Mouse (Mus musculus): ENCODE data around the gene Wipf2. TPM values are rescaled to one million over a fixed set of nuclear protein-coding genes. Genes with fewer than 3 reads are reported as not detected.

Wipf2 gene
- total RNA-seq, 2 experiments from 2014 or later = 57.2 to 61.4 TPM

DNA sequence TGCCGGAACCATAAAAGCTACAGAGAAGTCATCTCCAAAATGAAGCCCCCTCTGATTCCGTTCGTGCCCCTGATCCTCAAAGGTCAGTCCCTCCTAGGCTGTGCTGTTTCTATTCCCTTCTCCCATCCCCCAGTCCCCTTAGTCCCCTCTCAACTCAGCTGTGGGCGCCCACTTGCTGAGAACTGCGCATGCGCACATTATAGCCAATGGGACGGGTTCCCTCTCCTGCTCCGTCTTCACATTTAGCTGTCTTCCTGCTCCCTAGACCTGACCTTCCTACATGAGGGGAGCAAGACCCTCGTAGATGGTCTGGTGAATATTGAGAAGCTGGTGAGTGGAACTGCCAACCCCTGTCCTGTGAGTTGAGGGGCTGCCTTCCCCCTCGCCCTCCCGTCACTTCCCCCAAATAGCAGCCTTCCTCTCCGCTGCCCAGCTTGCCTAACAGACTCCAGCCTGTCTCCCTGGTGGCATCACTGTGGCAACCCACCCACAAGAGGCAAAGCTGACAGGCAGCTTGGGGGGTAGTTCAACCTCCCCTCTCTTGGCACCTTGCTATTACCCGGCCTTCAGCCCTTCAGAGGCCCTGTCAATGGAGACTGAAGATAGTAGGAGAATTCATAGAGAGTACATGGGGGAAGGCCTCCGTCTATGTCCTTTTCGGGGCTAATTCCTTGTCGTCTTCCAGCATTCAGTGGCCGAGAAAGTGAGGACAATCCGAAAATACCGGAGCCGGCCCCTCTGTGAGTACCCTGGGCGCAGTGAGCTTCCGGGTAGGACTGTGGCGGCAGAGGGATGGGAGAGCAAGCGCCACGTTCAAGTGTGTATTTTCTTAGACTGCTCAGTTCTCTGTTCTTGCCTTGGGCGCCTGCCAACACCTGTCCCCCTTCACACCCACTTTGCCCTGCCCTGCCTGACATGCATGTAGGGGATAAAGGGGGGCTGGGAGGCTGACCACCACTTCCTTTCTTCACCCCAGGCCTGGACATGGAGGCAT is 13.0 kb upstream of the Wipf2 start:
- DNase-seq (ENCODE audit: extremely low spot score in 1 of 2, low spot score in 1 of 2) = no peak

DNA sequence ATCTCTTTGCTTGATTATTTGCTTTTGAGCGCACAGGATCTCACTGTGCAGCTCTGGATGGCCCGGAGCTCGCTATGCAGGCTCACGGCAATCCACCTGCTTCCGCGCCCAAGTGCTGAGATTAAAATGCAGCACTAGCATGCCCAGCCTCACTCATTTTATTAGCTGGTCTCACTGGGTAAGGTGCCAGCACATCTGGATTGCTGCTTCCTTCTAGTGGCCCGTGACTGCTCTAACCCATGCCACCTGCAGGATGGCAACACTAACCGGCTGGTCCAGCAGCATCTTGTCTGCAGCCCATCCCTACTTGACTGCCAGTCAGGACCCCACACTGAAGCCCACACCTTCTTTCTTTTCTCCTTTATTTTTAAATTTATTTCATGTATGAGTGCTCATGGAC is 9.3 kb upstream of the Wipf2 start:
- no peak for DNase-seq (ENCODE audit: extremely low spot score in 1 of 2, low spot score in 1 of 2)

GRCm38 (mm10) chr11:98854659-98855058 is 8.8 kb upstream of the Wipf2 start:
- DNase-seq (ENCODE audit: extremely low spot score in 1 of 2, low spot score in 1 of 2) = no peak

DNA sequence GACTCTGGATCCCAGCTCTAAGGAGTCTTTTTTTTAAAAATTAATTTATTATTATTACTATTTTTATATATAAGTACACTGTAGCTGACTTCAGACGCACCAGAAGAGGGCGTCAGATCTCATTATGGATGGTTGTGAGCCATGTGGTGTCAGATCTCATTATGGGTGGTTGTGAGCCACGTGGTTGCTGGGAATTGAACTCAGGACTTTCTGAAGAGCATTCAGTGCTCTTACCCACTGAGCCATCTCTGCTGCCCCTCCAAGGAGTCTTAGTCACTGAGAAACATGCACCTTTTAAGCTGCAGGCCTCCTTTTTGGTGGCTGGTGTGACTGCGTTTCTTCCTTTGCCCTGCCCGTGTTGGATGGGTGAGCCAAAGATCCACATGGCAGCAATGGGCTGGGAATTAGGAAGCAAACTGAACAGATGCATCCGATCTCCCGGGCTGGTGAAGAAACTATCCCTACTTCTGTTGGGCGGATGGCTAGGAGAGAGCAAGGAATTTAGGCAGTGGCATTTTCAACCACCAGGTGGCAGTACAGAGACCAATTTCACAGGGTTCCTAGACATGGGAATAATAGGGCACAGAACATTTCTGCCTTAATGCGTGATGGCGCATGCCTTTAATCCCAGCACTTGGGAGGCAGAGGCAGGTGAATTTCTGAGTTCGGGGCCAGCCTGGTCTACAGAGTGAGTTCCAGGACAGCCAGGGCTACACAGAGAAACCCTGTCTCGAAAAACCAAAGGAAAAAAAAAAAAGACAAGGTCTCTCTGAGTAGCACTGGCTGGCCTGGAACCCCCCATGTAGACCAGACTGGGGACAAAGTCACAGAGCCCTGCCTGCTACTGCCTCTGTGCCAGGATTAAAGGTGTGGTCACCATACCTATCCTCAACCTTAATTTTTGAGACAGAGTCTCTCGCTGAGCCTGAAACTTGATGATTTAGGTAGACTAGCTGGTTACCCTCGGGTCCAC is 4.4 kb upstream of the Wipf2 start:
- peak in 1 of 2 experiments; percentile 97 for DNase-seq (ENCODE audit: extremely low spot score in 1 of 2, low spot score in 1 of 2)

GRCm38 (mm10) chr11:98863751-98864429 is 452 bp downstream of the Wipf2 start:
- peak in 1 of 2 experiments; percentile 58 for DNase-seq (ENCODE audit: extremely low spot score in 1 of 2, low spot score in 1 of 2)

GRCm38 (mm10) chr11:98867293-98867692 is 3.9 kb downstream of the Wipf2 start:
- DNase-seq (ENCODE audit: extremely low spot score in 1 of 2, low spot score in 1 of 2) = no peak

GRCm38 (mm10) chr11:98869906-98870305 is 6.5 kb downstream of the Wipf2 start:
- no peak for DNase-seq (ENCODE audit: extremely low spot score in 1 of 2, low spot score in 1 of 2)

DNA sequence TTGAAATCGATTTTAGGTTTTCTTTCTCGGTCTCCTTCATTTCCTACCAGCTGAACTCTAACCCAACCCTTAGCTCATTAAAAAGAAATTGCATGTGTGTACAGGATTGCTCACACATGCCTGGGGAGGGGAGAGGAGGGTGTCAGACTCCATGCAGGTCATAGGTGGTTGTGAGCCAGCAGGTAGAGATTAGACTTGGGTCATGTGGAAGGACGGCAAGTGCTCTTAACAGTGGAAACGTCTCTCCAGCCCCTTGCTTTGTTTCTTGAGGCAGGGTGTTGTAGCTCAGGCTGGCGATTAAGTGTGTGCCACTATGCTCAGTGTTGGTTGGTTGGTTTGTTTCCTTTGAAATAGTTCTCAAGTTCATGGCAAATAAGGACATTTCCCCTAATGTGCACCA is 7.4 kb downstream of the Wipf2 start:
- DNase-seq (ENCODE audit: extremely low spot score in 1 of 2, low spot score in 1 of 2) = no peak

- DNase-seq (ENCODE audit: extremely low spot score in 1 of 2, low spot score in 1 of 2) = no peak
Observed at GRCm38 (mm10) chr11:98871416-98871815, 8.0 kb downstream of the Wipf2 start.

- DNase-seq (ENCODE audit: extremely low spot score in 1 of 2, low spot score in 1 of 2) = no peak
Observed at GRCm38 (mm10) chr11:98872040-98872439, 8.6 kb downstream of the Wipf2 start.

DNA sequence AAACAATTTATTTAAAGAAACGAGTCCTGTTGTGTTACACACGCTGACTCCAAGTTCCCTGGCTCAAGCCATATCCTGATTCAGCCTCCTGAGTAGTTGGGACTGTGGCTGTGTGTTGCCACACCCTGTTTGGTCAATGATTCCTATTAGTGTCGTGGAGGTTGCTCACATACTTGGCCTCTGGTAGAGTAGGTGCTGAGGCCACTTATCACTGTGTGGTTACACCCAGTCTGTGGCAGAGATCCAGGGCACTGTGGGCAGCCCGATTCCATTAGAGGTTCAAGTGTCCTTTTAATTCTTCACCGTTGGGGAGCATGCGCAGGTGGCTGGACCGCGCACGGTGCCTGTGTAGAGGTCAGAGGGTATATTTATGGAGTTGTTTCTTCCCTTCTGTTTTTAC is 10.5 kb downstream of the Wipf2 start:
- DNase-seq (ENCODE audit: extremely low spot score in 1 of 2, low spot score in 1 of 2) = no peak

DNA sequence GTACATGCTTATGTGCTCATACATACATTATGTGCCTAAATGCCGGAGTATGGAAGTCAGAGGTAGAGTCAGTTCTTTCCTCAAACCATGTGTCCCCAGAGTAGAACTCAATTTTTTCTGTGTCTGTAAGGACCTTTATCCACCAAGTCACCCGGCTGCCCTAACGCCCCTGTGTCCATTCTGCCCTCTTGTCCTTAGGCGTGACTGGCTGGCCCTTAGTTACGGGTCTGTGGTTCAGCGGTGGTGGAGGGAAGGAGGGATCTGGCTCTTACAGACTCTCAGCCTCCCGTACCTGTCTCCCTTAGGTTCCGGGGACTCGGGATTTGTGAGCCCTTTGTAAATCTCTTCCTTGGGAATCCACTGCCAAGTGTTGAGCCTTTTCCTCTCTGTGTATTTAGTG is 13.6 kb downstream of the Wipf2 start:
- no peak for DNase-seq (ENCODE audit: extremely low spot score in 1 of 2, low spot score in 1 of 2)

- no peak for DNase-seq (ENCODE audit: extremely low spot score in 1 of 2, low spot score in 1 of 2)
Observed at GRCm38 (mm10) chr11:98887703-98888102, 24.3 kb downstream of the Wipf2 start.

GRCm38 (mm10) chr11:98889077-98889476 is 25.6 kb downstream of the Wipf2 start:
- no peak for DNase-seq (ENCODE audit: extremely low spot score in 1 of 2, low spot score in 1 of 2)

GRCm38 (mm10) chr11:98889977-98890376 is 26.5 kb downstream of the Wipf2 start:
- DNase-seq (ENCODE audit: extremely low spot score in 1 of 2, low spot score in 1 of 2) = no peak

GRCm38 (mm10) chr11:98892426-98892825 is 29.0 kb downstream of the Wipf2 start:
- DNase-seq (ENCODE audit: extremely low spot score in 1 of 2, low spot score in 1 of 2) = no peak

DNA sequence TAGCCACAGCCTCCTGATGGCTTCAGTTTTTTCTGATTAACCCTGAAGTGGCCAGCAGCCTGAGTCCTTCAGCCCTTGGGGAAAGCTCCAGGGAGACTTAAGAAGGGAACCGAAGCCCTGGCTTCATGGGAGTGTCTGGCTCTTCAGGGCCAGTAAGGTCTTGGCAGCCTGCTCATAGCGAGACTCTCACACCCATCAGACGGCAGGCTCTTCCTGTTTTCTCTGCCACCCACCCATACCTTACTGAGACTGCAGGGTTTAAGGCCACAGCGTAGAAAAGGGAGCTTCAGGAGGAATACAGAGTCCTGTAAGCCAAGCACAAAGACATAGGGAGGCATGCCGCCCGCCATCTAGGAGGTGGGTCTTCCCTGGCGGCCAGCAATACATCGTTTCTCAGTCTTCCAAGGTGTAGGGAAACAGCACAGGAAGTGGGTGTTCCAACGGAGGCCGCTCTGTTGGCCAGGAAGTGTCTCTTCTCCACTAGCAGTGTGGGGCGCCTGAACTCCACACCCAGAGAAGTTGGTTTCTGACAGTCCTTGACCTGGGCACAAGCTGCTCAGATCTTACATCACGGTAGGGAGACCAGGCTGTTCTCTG is 37.2 kb downstream of the Wipf2 start:
- DNase-seq (ENCODE audit: extremely low spot score in 1 of 2, low spot score in 1 of 2) = no peak

DNA sequence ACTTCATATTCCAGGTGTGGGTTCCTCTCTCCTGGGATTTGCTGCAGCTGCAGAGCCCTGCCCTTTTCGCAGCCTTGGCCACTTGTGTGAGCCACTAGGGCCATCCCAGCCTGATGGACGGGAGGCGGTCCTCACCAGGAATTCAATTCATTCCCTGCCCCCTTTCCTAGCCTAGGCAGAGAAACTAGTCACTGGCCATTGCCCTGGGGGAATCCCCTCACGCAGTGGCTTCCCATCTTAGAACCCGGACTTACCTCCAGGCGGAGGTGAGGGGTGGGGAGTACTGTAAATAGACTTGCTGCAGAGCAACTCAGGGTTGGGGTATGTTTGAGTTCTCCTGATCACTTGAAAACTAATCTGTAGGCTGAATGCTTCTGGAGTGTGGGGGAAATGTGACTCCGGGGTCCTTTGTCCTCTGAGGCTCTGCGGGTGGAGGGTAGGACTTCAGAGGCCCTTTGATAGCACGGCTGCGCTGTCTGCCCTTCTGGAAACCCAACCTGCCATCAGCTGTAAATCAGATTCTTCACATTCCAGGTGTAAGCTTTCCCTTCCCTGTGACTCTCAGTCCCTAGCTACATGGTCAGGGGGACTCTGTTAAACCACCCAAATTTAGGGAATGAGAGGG is 39.3 kb downstream of the Wipf2 start:
- DNase-seq (ENCODE audit: extremely low spot score in 1 of 2, low spot score in 1 of 2) = no peak

GRCm38 (mm10) chr11:98904577-98904976 is 41.1 kb downstream of the Wipf2 start:
- DNase-seq (ENCODE audit: extremely low spot score in 1 of 2, low spot score in 1 of 2) = no peak

DNA sequence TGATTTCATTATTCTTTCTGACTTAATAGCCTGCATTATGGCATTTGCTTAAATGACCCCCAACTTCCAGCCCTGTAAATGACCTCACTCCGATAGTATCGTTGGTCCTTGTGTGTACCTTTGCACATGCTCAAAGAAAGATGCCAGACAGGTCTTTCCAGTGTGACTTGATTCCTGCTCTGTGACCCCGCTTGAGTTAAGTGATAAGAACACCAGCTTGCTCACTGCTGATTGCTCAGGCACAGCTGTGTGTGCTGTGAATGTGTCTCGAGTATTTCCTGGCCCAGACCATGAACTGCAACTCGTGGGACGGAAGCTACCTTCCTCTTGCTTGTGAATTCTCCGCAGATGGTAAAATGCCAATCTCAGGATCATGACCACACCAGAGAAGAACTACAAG is 41.6 kb downstream of the Wipf2 start:
- DNase-seq (ENCODE audit: extremely low spot score in 1 of 2, low spot score in 1 of 2) = no peak
